Mouse (Mus musculus): ENCODE measurements around the gene Mdfic. TPM values are rescaled to one million over a fixed set of nuclear protein-coding genes. Genes with fewer than 3 reads are reported as not detected.

The Mdfic gene
- total RNA-seq, 2 experiments from 2014 or later: 3.7 to 5.2 TPM

DNA sequence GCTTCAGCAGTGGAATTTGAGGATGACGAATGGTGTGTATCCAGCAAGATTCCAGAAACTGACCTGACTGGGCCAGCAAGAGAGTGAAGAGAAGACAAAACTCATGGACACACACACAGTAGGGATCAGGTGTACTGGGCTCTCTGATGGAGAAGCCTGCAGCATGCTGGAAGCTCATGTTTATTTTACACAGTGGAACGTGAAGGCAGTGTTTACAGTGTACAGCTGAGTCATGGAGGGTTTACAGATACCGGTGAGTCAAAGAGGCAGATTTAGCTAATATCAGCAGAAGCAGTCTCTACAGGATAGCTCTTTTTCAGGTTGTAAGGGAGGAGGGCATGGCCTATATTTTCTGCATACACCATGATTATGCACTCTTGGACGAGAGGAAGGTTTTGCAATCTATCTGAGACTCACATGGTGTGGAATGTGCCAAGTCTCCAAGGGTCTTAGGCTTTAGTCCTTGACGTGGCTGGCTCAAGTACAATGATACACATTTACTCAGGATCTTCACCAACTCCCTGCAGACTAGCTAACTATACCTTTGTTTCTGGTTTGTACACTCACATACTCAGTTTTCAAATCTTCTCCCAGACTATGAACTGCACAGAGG is 18.0 kb downstream of the Mdfic start:
- DNase-seq (ENCODE audit: low spot score in 2 of 2): no peak

- no peak for DNase-seq (ENCODE audit: low spot score in 2 of 2)
These were observed 18.7 kb downstream of the Mdfic start for GRCm38 (mm10) chr6:15739132-15739531.

GRCm38 (mm10) chr6:15742591-15743149 is 22.2 kb downstream of the Mdfic start:
- DNase-seq (ENCODE audit: low spot score in 2 of 2): no peak

GRCm38 (mm10) chr6:15743291-15743792 is 22.9 kb downstream of the Mdfic start:
- DNase-seq (ENCODE audit: low spot score in 2 of 2): no peak

GRCm38 (mm10) chr6:15743793-15744192 is 23.3 kb downstream of the Mdfic start:
- no peak for DNase-seq (ENCODE audit: low spot score in 2 of 2)

DNA sequence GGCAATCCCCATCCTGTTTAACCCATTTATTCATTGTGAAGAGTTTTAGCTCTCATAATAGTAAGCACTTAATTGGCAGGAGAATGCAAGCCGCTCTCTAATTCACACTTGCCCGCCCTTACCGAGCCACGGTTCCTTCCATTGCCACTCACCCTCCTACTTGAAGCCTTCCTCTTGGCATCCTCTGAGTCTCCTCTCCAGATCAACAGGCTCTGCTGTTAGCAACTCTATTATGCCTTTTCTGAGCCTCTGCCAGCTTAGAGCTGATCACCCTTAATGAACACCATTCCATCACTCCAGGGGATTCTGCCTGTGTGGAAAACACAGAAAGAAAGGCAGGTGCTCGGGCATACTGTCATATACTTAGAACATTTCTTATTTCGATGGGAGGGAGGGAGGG is 24.9 kb downstream of the Mdfic start:
- DNase-seq (ENCODE audit: low spot score in 2 of 2): peak in 1 of 2 experiments; percentile 9

- no peak for DNase-seq (ENCODE audit: low spot score in 2 of 2)
These were observed 25.4 kb downstream of the Mdfic start for GRCm38 (mm10) chr6:15745891-15746290.

- DNase-seq (ENCODE audit: low spot score in 2 of 2): no peak
These were observed 27.1 kb downstream of the Mdfic start for GRCm38 (mm10) chr6:15747396-15748155.

DNA sequence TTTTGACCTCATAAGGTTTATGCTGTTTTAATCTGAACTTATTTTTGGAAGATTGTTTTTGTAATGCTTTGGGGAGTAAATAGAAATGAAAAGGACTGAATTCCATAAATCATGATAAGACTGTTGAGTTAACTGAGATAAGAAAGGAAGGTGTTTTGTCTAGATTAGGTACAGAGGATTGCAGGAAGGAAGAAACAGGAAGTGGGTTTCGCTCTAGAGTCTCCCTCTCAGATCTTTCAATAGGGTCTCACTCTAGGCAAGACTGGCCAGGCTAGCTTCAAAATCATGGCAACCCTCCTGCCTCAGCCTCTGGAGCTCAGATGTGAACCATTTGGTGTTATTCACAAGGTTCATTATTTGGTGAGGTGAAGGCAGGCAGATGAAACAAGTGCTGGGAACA is 27.8 kb downstream of the Mdfic start:
- DNase-seq (ENCODE audit: low spot score in 2 of 2): no peak

GRCm38 (mm10) chr6:15748943-15749342 is 28.5 kb downstream of the Mdfic start:
- no peak for DNase-seq (ENCODE audit: low spot score in 2 of 2)

DNA sequence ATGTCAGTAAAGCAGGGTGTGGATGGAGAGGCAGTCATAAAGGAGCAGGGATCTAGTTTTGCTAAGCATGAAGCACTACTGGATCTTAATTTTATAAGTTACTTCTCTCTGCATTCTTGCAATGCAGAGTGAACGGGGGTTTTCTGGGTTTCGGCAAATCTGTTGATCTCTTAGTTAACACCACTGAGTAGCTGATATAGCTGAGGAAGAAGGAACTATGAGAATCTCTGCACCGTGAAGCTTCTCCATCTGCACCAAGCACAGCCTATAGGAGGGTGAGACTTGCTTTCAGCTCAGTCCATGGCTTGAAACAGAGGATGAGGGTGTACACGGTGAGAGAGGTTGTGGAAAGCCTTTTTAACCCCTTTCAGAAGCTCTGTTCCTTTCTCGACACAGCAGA is 29.6 kb downstream of the Mdfic start:
- no peak for DNase-seq (ENCODE audit: low spot score in 2 of 2)

DNA sequence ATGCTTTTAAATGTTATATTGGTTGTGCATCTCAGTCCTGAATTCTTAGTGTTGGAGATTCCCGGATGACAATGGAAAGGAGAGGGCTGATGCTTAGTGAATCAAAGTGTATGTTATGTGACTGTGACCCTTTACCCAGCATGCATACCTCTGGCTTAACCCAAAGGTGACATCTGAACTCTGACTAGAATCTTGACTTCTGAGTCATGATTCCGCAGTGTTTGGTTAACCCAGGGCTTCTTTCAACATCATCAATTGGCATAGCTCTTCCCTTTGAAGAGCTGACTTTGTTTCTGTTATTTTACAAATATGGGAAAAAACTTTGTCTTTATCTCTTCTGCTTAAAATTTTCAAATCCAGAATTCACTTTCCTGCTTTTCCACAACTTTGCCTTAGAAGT is 30.9 kb downstream of the Mdfic start:
- DNase-seq (ENCODE audit: low spot score in 2 of 2): no peak

GRCm38 (mm10) chr6:15752160-15752559 is 31.7 kb downstream of the Mdfic start:
- DNase-seq (ENCODE audit: low spot score in 2 of 2): no peak

- DNase-seq (ENCODE audit: low spot score in 2 of 2): no peak
These were observed 32.7 kb downstream of the Mdfic start for GRCm38 (mm10) chr6:15753208-15753607.

GRCm38 (mm10) chr6:15758394-15758793 is 37.9 kb downstream of the Mdfic start:
- no peak for DNase-seq (ENCODE audit: low spot score in 2 of 2)

- no peak for DNase-seq (ENCODE audit: low spot score in 2 of 2)
These were observed 40.3 kb downstream of the Mdfic start for GRCm38 (mm10) chr6:15760750-15761149.

- DNase-seq (ENCODE audit: low spot score in 2 of 2): no peak
These were observed 43.6 kb downstream of the Mdfic start for GRCm38 (mm10) chr6:15764039-15764438.

DNA sequence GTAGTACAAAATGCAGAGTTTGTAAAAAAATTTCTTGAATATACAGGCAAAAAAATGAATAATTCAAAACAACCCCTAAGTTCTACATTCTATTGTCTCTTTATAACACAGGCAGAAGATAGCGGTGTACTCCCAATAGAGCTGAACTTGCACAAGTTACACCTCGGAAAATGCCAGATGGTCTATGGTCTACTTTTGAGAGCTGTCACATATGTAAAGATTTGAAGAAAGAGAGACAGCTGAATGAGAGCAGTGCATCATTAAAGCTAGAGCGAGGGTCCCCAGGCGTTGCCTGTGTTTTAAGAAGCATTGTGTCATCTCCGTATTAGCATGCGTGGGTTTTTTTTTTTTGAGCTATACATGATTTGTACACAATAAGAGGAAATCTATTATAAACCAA is 47.0 kb downstream of the Mdfic start:
- no peak for DNase-seq (ENCODE audit: low spot score in 2 of 2)

DNA sequence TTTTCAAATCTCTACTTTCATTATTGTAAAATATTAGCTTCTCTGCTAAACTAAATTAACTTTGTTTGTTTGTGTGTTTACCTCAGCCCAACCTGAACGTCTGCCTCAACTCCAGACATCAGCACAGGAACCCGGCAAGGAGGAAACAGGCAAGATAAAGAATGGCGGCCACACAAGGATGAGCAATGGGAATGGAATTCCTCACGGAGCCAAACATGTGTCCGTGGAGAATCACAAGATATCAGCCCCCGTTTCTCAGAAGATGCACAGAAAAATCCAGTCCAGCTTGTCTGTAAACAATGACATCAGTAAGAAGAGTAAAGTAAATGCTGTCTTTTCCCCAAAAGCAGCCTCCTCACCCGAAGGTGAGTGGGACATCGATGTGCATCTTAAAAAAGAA is 49.7 kb downstream of the Mdfic start:
- no peak for DNase-seq (ENCODE audit: low spot score in 2 of 2)

- no peak for DNase-seq (ENCODE audit: low spot score in 2 of 2)
These were observed 56.6 kb downstream of the Mdfic start for GRCm38 (mm10) chr6:15777070-15777469.

GRCm38 (mm10) chr6:15780127-15780526 is 59.7 kb downstream of the Mdfic start:
- no peak for DNase-seq (ENCODE audit: low spot score in 2 of 2)

DNA sequence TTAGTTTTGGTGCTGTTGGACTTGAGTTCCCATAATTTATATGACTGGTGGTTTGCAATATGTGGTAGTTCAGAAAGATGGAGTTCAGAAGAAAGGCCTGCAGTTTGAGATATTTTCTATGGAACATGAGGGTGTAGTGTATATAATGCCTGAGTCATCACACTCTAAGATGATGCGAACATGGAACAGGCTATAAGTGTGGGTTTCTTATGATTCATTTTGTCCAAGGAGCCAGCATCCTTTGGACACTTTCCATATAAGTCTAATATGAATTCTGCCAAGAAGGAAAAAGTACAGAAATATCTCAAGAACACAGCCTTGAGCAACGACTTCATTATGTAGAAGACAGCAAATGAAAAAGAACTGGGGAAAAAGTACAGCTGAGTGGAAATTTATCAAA is 60.2 kb downstream of the Mdfic start:
- DNase-seq (ENCODE audit: low spot score in 2 of 2): no peak

Data from layer of hippocampus, postnatal 14 days (tissue).